Mouse (Mus musculus) midbrain, embryonic 14.5 days (tissue): ENCODE measurements at regions not wholly inside any gene's neighbourhood (a gene's known extent, or its start where the extent isn't known, plus 50 kb on each side); places are given as distances from the start of the nearest gene placed in this dataset.
"Not testable (repeated sequence)": the region's sequence is repeated elsewhere in the genome, so short reads cannot be mapped to it uniquely, and the experiment has no call there.

Experiments used
- ATAC-seq: fragments of 200-750 bp; cut with Nextera tagmentation; 2 replicates; pipeline ENCODE4 v1.8.0; 2017; ENCODE audit warnings: moderate number of reproducible peaks, moderate library complexity; ENCODE audit not compliant: low FRiP score, low TSS enrichment
- DNase-seq: peaks from one replicate; pipeline ENCODE4 v3.0.0-alpha.2; 2015
- H3K27ac ChIP-seq: fragments of 300-500 bp; sonication (generic); replicated peaks from 2 replicates; pipeline ENCODE4 v1.5.1; 2014; ENCODE audit warnings: mild to moderate bottlenecking, low read depth, low read length, moderate library complexity
- H3K27me3 ChIP-seq: fragments of 300-500 bp; sonication (generic); 2 replicates; pipeline ENCODE4 v1.6.1; 2014; ENCODE audit warnings: low read length, control low read depth, mixed read lengths; ENCODE audit not compliant: control insufficient read depth, insufficient read depth
- H3K36me3 ChIP-seq: fragments of 300-500 bp; sonication (generic); 2 replicates; pipeline ENCODE4 v1.6.1; 2014; ENCODE audit warnings: low read length, control low read depth; ENCODE audit not compliant: control insufficient read depth, insufficient read depth
- H3K4me1 ChIP-seq: fragments of 300-500 bp; sonication (generic); 2 replicates; pipeline ENCODE4 v1.6.1; 2014; ENCODE audit warnings: mild to moderate bottlenecking, antibody characterized with exemption, low read length, control low read depth; ENCODE audit not compliant: control insufficient read depth, insufficient read depth
- H3K4me2 ChIP-seq: fragments of 300-500 bp; sonication (generic); 2 replicates; pipeline ENCODE4 v1.6.1; 2014; ENCODE audit warnings: mild to moderate bottlenecking, low read length, moderate library complexity
- H3K4me3 ChIP-seq: fragments of 300-500 bp; sonication (generic); replicated peaks from 2 replicates; pipeline ENCODE4 v1.5.1; 2014; ENCODE audit warnings: low read depth, low read length
- H3K9ac ChIP-seq: fragments of 300-500 bp; sonication (generic); replicated peaks from 2 replicates; pipeline ENCODE4 v1.6.1; 2014; ENCODE audit warnings: mild to moderate bottlenecking, low read length, moderate library complexity
- H3K9me3 ChIP-seq: fragments of 300-500 bp; sonication (generic); 2 replicates; pipeline ENCODE4 v1.6.1; 2016; ENCODE audit warnings: low read length, control low read depth, mixed read lengths; ENCODE audit not compliant: control insufficient read depth
- WGBS: fragments of 180-500 bp; shearing (Covaris S2); extraction: QIAGEN DNeasy Blood & Tissue Kit; methylation state at CpG from one replicate; pipeline ENCODE4 v1.1.7; 2014; 5-methylcytosine and 5-hydroxymethylcytosine counted together

GRCm38 (mm10) chr11:26724963-26725721 is 131.3 kb upstream of the Vrk2 start:
- H3K9me3 ChIP-seq: no peaks in the 10 kb centered on the region
- H3K4me1 ChIP-seq: no peaks in the 10 kb centered on the region
- no peaks in the 10 kb centered on the region for H3K27me3 ChIP-seq
- H3K4me2 ChIP-seq: no peak overlapping the region
- no peak overlapping the region for H3K4me3 ChIP-seq
- DNase-seq (peak; percentile 28), ATAC-seq (no peak)
- H3K36me3 ChIP-seq: no peaks in the 10 kb centered on the region
- 55% methylated on average over 11 of the region's 11 CpGs for WGBS
- H3K9ac ChIP-seq: no peak overlapping the region
- no peak overlapping the region for H3K27ac ChIP-seq

GRCm38 (mm10) chr11:26722292-26722691 is 128.5 kb upstream of the Vrk2 start:
- Histone ChIP-seq H3K4me1 (no peaks in the 10 kb centered on the region), H3K4me3 (no peak overlapping the region), H3K9me3 (no peaks in the 10 kb centered on the region), H3K9ac (no peak overlapping the region), H3K27me3 (no peaks in the 10 kb centered on the region), H3K4me2 (no peak overlapping the region), H3K36me3 (no peaks in the 10 kb centered on the region), H3K27ac (no peak overlapping the region)
- ATAC-seq (no peak), DNase-seq (no peak)
- 88% methylated on average over 3 of the region's 3 CpGs for WGBS

DNA sequence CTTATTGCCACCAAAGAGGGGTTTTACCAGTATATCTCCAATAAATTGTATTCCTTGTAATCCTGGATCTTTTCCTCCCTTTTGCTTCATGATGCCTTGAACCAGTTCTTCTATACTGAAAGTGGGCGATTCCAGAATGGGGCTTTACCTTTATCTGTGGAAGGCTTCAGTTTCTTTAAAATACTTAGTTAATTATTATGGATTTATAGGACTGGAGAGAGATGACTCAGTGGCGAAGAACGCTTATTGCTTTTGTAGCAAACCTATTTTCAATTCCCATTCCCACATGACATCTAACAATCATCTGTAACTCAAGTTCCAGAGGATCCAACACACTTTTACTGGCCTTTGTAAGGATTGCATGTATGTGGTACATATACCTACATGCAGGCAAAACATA is 127.4 kb upstream of the Vrk2 start:
- no peak overlapping the region for H3K4me2 ChIP-seq
- H3K9ac ChIP-seq: no peak overlapping the region
- DNase-seq (no peak), ATAC-seq (no peak)
- 98% methylated on average over 3 of the region's 3 CpGs for WGBS
- no peaks in the 10 kb centered on the region for H3K9me3 ChIP-seq
- H3K4me3 ChIP-seq: no peak overlapping the region
- no peaks in the 10 kb centered on the region for H3K27me3 ChIP-seq
- no peaks in the 10 kb centered on the region for H3K36me3 ChIP-seq
- no peaks in the 10 kb centered on the region for H3K4me1 ChIP-seq
- no peak overlapping the region for H3K27ac ChIP-seq

GRCm38 (mm10) chr11:26711237-26711636 is 117.4 kb upstream of the Vrk2 start:
- not testable (repeated sequence) for H3K9me3 ChIP-seq, H3K4me1 ChIP-seq, H3K4me3 ChIP-seq, H3K27ac ChIP-seq, H3K4me2 ChIP-seq, H3K36me3 ChIP-seq, DNase-seq, H3K27me3 ChIP-seq, H3K9ac ChIP-seq, ATAC-seq
- 57% methylated on average over 2 of the region's 2 CpGs for WGBS

DNA sequence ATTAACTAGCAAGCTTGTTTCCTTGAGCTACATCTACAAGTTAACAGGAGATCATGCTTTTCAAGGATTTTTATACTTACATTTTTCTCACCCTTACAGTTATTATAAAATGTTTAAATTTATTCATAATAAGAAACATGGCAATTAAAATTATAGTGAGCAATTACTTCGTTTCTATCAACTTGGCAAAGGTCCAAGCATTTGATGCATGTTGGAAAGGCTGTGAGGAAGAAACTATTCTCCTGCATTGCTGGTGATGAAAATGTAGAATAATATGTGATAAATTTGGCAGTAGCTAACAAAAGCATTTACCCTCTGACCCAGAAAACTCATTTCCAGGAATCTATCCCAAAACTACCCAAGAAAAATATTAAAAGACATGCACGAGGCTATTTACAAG is 114.8 kb upstream of the Vrk2 start:
- Histone ChIP-seq H3K4me3 (no peak overlapping the region), H3K27ac (no peak overlapping the region), H3K4me1 (no peaks in the 10 kb centered on the region), H3K4me2 (no peak overlapping the region), H3K36me3 (no peaks in the 10 kb centered on the region), H3K27me3 (no peaks in the 10 kb centered on the region), H3K9ac (no peak overlapping the region), H3K9me3 (no peaks in the 10 kb centered on the region)
- 74% methylated on average over 2 of the region's 2 CpGs for WGBS
- DNase-seq (no peak), ATAC-seq (no peak)

DNA sequence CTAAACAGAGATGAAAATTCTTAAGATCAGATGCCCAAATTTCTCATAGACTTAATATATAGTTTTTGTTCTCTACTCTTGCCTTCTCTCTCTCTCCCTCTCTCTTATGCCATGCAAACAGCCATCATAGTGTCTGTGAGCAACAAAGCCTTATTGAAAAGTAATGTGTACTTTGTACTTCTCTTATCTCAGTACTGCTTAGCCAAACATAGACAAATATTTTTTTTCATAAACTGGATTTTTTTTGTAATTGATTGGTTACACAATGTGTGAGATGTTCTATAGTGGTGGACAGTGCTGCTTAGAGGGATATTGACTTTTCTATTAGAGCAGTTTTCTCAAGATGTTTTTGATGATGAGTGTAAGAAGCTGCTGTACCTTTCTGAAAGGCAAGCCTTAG is 90.1 kb upstream of the Vrk2 start:
- ATAC-seq: no peak
- H3K4me1 ChIP-seq: no peaks in the 10 kb centered on the region
- no peak overlapping the region for H3K4me3 ChIP-seq
- no peaks in the 10 kb centered on the region for H3K27me3 ChIP-seq
- no peaks in the 10 kb centered on the region for H3K36me3 ChIP-seq
- DNase-seq: no peak
- no peak overlapping the region for H3K4me2 ChIP-seq
- no peaks in the 10 kb centered on the region for H3K9me3 ChIP-seq
- H3K27ac ChIP-seq: no peak overlapping the region
- H3K9ac ChIP-seq: no peak overlapping the region

DNA sequence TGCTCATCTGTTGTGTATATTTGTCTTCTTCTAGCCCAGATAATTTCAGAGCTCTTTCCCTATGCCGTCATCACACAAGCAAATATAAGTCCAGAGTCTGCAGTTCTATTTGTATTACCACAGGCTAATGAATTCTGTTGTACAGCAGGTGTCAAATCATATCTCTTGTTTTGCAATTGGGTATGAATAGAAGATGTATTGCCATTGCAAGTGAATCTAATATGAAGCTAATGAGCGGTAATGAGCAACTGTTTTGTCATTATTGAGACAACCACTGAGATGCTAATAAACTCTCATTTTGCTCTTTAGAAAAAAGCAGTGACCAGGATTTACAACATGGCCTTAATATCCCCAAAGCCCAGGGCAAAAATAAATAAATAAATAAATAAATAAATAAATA is 73.5 kb upstream of the Vrk2 start:
- H3K4me2 ChIP-seq: no peak overlapping the region
- no peak overlapping the region for H3K9ac ChIP-seq
- DNase-seq: no peak
- H3K4me1 ChIP-seq: no peaks in the 10 kb centered on the region
- no peaks in the 10 kb centered on the region for H3K9me3 ChIP-seq
- 91% methylated on average over 2 of the region's 2 CpGs for WGBS
- H3K27ac ChIP-seq: no peak overlapping the region
- H3K27me3 ChIP-seq: no peaks in the 10 kb centered on the region
- no peaks in the 10 kb centered on the region for H3K36me3 ChIP-seq
- no peak overlapping the region for H3K4me3 ChIP-seq
- no peak for ATAC-seq

GRCm38 (mm10) chr11:26660878-26661277 is 67.1 kb upstream of the Vrk2 start:
- H3K4me3 ChIP-seq: no peak overlapping the region
- no peaks in the 10 kb centered on the region for H3K9me3 ChIP-seq
- H3K4me2 ChIP-seq: no peak overlapping the region
- H3K4me1 ChIP-seq: no peaks in the 10 kb centered on the region
- H3K27me3 ChIP-seq: no peaks in the 10 kb centered on the region
- ATAC-seq: 0 out of 2 replicates have a peak, but pooled peaks have one; percentile 50
- no peak overlapping the region for H3K27ac ChIP-seq
- DNase-seq: no peak
- H3K9ac ChIP-seq: no peak overlapping the region
- H3K36me3 ChIP-seq: no peaks in the 10 kb centered on the region

- H3K36me3 ChIP-seq, DNase-seq, H3K27ac ChIP-seq, H3K4me1 ChIP-seq, ATAC-seq, H3K9me3 ChIP-seq, H3K4me2 ChIP-seq, H3K27me3 ChIP-seq, H3K9ac ChIP-seq, H3K4me3 ChIP-seq: not testable (repeated sequence)
These were observed 55.4 kb upstream of the Vrk2 start for GRCm38 (mm10) chr11:26649165-26649564.
